Mouse (Mus musculus) kidney, embryonic 14.5 days (tissue): ENCODE measurements around the gene Cfap46. TPM values are rescaled to one million over a fixed set of nuclear protein-coding genes. Genes with fewer than 3 reads are reported as not detected.
"Not testable (repeated sequence)": the region's sequence is repeated elsewhere in the genome, so short reads cannot be mapped to it uniquely, and the experiment has no call there.

Experiments
- ATAC-seq: fragments of 200-750 bp; cut with Nextera tagmentation; 2 replicates; pipeline ENCODE4 v1.8.0; 2017; ENCODE audit warnings: moderate number of reproducible peaks, mild to moderate bottlenecking, moderate TSS enrichment, moderate library complexity; ENCODE audit not compliant: low FRiP score, low TSS enrichment
- H3K27ac ChIP-seq: fragments of 300-500 bp; sonication (generic); 2 replicates; pipeline ENCODE4 v1.5.1; 2014; ENCODE audit warnings: low read depth, mild to moderate bottlenecking, low read length, moderate library complexity, mixed read lengths
- H3K27me3 ChIP-seq: fragments of 300-500 bp; sonication (generic); 2 replicates; pipeline ENCODE4 v1.6.1; 2014; ENCODE audit warnings: mild to moderate bottlenecking, low read length; ENCODE audit not compliant: control insufficient read depth, insufficient read depth
- H3K36me3 ChIP-seq: fragments of 300-500 bp; sonication (generic); 2 replicates; pipeline ENCODE4 v1.6.1; 2014; ENCODE audit warnings: low read length, mixed read lengths; ENCODE audit not compliant: control insufficient read depth, insufficient read depth
- H3K4me1 ChIP-seq: fragments of 300-500 bp; sonication (generic); 2 replicates; pipeline ENCODE4 v1.6.1; 2014; ENCODE audit warnings: low read length, mixed read lengths; ENCODE audit not compliant: control insufficient read depth, insufficient read depth
- H3K4me2 ChIP-seq: fragments of 300-500 bp; sonication (generic); replicated peaks from 2 replicates; pipeline ENCODE4 v1.6.1; 2014; ENCODE audit warnings: low read depth, mild to moderate bottlenecking, low read length
- H3K4me3 ChIP-seq: fragments of 300-500 bp; sonication (generic); 2 replicates; pipeline ENCODE4 v1.5.1; 2014; ENCODE audit warnings: mild to moderate bottlenecking, low read length
- H3K9ac ChIP-seq: fragments of 300-500 bp; sonication (generic); 2 replicates; pipeline ENCODE4 v1.6.1; 2014; ENCODE audit warnings: low read depth, mild to moderate bottlenecking, low read length, moderate library complexity
- H3K9me3 ChIP-seq: fragments of 300-500 bp; sonication (generic); 2 replicates; pipeline ENCODE4 v1.6.1; 2016; ENCODE audit warnings: low read length; ENCODE audit not compliant: control insufficient read depth
- WGBS: fragments of 180-500 bp; shearing (Covaris S2); extraction: QIAGEN DNeasy Blood & Tissue Kit; methylation state at CpG from one replicate; pipeline ENCODE4 v1.1.7; 2014; 5-methylcytosine and 5-hydroxymethylcytosine counted together
- polyA plus RNA-seq: library from polyadenylated mRNA; unstranded; fragments of >200 nt; fragmentation: Nextera tagmentation; extraction: Ambion mirVana; gene quantifications from 2 replicates; pipeline ENCODE4 v1.2.1, GENCODE M21; 2014

The Cfap46 gene
- polyA plus RNA-seq, 1 experiment from 2014 or later: 0.09 TPM

DNA sequence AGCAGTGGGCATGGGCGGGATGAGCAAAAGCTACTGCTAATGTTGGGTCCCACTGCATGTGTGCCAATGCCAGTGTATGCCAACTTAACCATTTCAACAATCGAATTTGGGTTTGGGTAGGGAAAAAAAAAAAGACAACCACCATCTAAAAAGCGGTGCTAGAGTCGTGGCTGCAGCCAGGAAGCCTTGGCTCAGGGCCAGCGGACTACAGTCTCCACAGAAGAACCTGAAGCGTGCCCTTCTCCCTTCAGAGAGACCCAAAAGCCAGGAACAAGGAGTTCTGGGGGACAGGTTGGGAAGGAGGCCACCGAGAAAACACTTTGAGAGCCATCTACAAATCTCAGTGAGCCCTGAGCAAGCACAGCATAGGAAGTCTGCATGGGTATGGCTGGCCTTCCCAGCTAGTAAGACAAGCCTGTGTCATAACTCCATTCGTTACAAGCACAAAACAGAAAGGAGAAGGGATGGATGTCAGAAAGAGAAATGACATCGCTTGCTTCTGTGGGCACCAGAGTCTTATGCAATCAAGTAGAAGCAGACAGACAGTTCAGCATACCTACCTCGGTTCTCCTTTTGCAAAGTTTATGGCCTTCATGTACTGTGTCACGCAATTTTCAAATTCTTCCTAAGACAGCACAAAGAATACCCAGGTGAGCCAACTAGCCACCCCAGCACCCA is 1.6 kb downstream of the Cfap46 start:
- Histone ChIP-seq H3K27me3 (no peaks in the 10 kb centered on the region; the same call in 1 of the 2 replicates), H3K4me1 (0 out of 2 replicates have a peak, but pooled peaks cover 4% of the 10 kb centered on the region), H3K4me3 (no peak overlapping the region), H3K36me3 (no peaks in the 10 kb centered on the region), H3K4me2 (no peak overlapping the region), H3K9me3 (no peaks in the 10 kb centered on the region), H3K27ac (no peak overlapping the region), H3K9ac (no peak overlapping the region)
- ATAC-seq: no peak
- 79% methylated on average over 11 of the region's 11 CpGs for WGBS

DNA sequence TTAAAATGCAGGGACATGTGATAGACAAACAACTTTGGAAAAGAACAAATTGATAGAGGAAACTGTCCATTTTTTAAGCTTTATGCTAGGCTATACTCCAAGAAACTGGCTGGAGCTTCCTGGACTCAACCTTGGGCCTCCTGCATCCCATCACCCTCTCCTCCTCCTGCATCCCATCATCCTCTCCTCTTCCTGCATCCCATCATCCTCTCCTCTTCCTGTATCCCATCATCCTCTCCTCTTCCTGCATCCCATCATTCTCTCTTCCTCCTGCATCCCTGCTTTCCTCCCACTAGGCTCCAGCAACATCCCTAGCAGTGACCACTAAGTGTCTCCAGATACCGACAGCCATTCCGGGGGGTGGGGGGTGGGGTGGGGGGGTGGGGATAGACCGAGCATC is 7.2 kb downstream of the Cfap46 start:
- no peaks in the 10 kb centered on the region for H3K36me3 ChIP-seq
- H3K9ac ChIP-seq: no peak overlapping the region
- no peak overlapping the region for H3K27ac ChIP-seq
- H3K27me3 ChIP-seq: no peaks in the 10 kb centered on the region
- H3K9me3 ChIP-seq: no peaks in the 10 kb centered on the region
- ATAC-seq: no peak
- H3K4me2 ChIP-seq: no peak overlapping the region
- 79% methylated on average over 3 of the region's 3 CpGs for WGBS
- H3K4me3 ChIP-seq: no peak overlapping the region
- no peaks in the 10 kb centered on the region for H3K4me1 ChIP-seq

DNA sequence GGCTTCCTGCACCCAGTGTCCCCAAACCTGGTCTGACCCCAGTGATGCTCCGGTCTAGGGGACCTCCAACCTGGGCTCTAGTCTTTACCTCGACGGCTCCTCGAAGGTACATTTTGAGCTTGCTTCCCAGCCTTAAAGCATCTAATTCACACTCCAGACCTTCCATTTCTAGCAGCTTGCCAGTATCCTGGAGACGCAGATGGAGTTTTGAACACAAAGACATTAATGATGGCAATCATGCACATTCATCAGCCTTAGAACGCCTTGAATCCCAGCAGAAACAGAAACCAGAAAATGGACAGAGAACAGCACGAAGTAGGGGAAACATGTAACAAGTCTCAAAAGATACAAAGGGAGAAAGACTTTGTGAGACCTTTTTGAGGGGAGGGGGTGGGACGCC is 16.7 kb downstream of the Cfap46 start:
- no peaks in the 10 kb centered on the region for H3K4me1 ChIP-seq
- WGBS: 85% methylated on average over 8 of the region's 8 CpGs
- H3K9ac ChIP-seq: no peak overlapping the region
- no peak for ATAC-seq
- no peaks in the 10 kb centered on the region for H3K9me3 ChIP-seq
- no peak overlapping the region for H3K4me2 ChIP-seq
- H3K27me3 ChIP-seq: no peaks in the 10 kb centered on the region
- no peak overlapping the region for H3K4me3 ChIP-seq
- no peak overlapping the region for H3K27ac ChIP-seq
- no peaks in the 10 kb centered on the region for H3K36me3 ChIP-seq

DNA sequence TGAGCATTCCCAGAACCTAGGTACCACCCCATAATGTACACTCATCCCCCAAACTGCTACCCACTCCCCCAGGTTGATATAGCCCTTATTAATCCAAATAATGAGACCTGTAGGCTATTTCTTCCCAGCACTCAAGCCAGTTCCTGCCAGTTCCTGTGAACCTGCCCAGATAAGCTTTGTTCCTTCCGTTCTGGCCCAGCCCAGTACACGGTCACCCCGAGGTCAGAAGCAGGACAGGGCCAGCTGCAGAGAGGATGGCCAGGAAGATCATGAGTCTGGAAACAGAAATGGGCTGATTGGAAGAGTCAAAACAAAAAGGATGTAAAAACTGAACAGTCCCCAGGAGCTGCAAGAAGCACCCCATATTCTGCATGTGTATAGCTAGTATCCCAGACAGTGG is 20.3 kb downstream of the Cfap46 start:
- 52% methylated on average over 3 of the region's 3 CpGs for WGBS
- no peak for ATAC-seq
- H3K4me2 ChIP-seq: no peak overlapping the region
- no peaks in the 10 kb centered on the region for H3K27me3 ChIP-seq
- H3K27ac ChIP-seq: no peak overlapping the region
- H3K9ac ChIP-seq: no peak overlapping the region
- H3K36me3 ChIP-seq: no peaks in the 10 kb centered on the region
- H3K4me1 ChIP-seq: no peaks in the 10 kb centered on the region
- H3K4me3 ChIP-seq: no peak overlapping the region
- no peaks in the 10 kb centered on the region for H3K9me3 ChIP-seq

DNA sequence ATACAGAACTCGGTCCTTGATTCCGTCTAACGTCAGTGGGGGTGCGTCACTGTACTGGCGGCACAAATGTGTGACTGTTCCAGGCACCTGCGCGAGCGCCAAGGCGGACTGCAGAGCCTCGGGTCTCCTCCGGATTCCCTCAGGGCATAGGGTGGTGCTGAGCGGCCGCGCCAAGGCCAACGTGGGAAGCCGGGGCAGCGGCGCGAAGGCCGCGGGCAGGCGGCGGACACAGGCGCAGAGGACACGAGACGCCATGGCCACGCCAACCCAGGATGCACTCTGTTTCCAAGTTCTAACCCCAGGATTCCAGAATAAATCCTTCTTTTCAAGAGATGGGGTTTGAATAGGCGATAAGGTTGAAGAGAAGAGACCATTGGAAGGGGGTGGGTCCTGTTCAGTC is 23.7 kb downstream of the Cfap46 start:
- not testable (repeated sequence) for H3K4me1 ChIP-seq, H3K4me3 ChIP-seq, H3K27ac ChIP-seq, H3K9me3 ChIP-seq, H3K36me3 ChIP-seq, H3K27me3 ChIP-seq, ATAC-seq, H3K4me2 ChIP-seq, H3K9ac ChIP-seq
- 95% methylated on average over 26 of the region's 28 CpGs for WGBS

- WGBS: 74% methylated on average over 7 of the region's 7 CpGs
- ATAC-seq: no peak
- H3K4me1 ChIP-seq: no peaks in the 10 kb centered on the region
These were observed 33.9 kb downstream of the Cfap46 start for GRCm38 (mm10) chr7:139649698-139650097.

DNA sequence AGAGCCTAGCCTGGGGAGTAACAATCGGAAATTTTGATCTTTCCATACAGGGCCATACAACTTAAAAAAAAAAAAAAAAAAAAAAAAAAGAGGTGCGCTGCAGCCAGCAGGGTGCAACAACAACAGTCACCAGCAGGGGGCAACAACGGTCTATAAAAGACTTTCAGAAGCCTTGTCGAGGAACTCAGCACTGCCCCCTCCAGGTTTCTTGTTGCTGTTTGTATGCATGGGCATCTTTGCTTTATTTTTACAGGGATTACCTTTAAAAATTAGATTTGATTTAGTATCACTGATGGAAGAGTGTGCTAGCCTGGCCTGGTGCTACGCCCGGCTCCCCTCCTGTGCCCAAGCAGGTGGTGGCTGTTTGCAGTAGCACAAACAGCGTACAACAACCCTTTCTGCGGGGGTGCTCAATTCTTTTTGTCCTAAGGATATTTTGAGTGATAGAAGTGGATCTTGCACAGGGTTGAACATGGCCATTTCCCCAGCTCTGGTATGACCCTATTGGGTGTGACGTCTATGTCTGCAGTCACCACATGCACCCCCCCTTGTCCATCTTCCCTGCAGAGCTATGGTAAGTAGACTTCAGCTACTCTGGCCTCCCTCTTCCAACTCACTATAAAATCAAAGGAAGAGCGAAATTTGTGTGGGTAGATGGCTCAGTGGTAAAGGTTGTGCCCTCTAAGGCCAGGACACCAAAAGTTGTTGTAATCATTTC is 35.4 kb downstream of the Cfap46 start:
- Histone ChIP-seq H3K4me1 (no peaks in the 10 kb centered on the region), H3K36me3 (no peaks in the 10 kb centered on the region), H3K9ac (no peak overlapping the region), H3K9me3 (no peaks in the 10 kb centered on the region), H3K4me3 (no peak overlapping the region), H3K4me2 (no peak overlapping the region), H3K27me3 (no peaks in the 10 kb centered on the region), H3K27ac (no peak overlapping the region)
- 39% methylated on average over 10 of the region's 10 CpGs for WGBS
- peak; percentile 34; the same call in 1 of the 2 replicates for ATAC-seq

More at GRCm38 (mm10) chr7:139649698-139650097, 33.9 kb downstream of the Cfap46 start:
- Histone ChIP-seq H3K27ac (no peak overlapping the region), H3K36me3 (no peaks in the 10 kb centered on the region), H3K4me3 (no peak overlapping the region), H3K9ac (no peak overlapping the region), H3K4me2 (no peak overlapping the region), H3K27me3 (no peaks in the 10 kb centered on the region), H3K9me3 (no peaks in the 10 kb centered on the region)

DNA sequence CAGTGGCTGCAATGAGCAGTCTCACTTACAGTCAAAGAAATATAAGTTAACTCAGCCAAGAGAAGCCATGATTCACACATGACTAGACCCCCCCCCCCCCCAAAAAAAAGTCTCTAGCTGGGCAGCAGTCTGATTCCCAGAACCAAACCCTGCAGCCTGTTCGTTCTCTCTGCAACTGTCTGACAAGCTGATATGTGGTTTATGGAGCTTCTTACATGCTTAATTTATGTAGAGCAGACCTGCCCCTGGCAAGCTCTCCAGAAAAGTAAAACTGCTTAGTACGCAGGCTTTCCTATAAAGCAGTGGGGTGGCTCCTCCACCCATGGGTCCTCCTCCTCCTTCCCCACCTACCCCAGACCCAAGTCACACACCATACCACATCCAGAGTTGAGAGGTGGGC is 50.2 kb downstream of the Cfap46 start:
- no peak overlapping the region for H3K4me2 ChIP-seq
- H3K9ac ChIP-seq: no peak overlapping the region
- H3K27me3 ChIP-seq: no peaks in the 10 kb centered on the region
- H3K4me3 ChIP-seq: no peak overlapping the region
- no peaks in the 10 kb centered on the region for H3K9me3 ChIP-seq
- H3K4me1 ChIP-seq: no peaks in the 10 kb centered on the region
- no peak for ATAC-seq
- H3K27ac ChIP-seq: no peak overlapping the region
- H3K36me3 ChIP-seq: no peaks in the 10 kb centered on the region
- WGBS: 31% methylated on average over 2 of the region's 2 CpGs

GRCm38 (mm10) chr7:139625156-139625555 is 58.5 kb downstream of the Cfap46 start:
- H3K9me3 ChIP-seq: no peaks in the 10 kb centered on the region
- no peak overlapping the region for H3K9ac ChIP-seq
- H3K36me3 ChIP-seq: no peaks in the 10 kb centered on the region
- no peak for ATAC-seq
- no peak overlapping the region for H3K27ac ChIP-seq
- no peak overlapping the region for H3K4me3 ChIP-seq
- H3K27me3 ChIP-seq: no peaks in the 10 kb centered on the region
- H3K4me2 ChIP-seq: no peak overlapping the region
- 83% methylated on average over 9 of the region's 9 CpGs for WGBS
- no peaks in the 10 kb centered on the region for H3K4me1 ChIP-seq
